Mouse (Mus musculus) G1E (cell line): ENCODE measurements around the gene Gm42906.

Experiments
- CTCF ChIP-seq: IDR thresholded peaks from 2 replicates; pipeline ENCODE4 v1.5.1; 2012; ENCODE audit warnings: low read depth, low read length, inconsistent platforms, mixed read lengths
- GATA1 ChIP-seq: IDR thresholded peaks from 2 replicates; pipeline ENCODE4 v1.6.1; 2012; ENCODE audit warnings: borderline replicate concordance, low read length, inconsistent platforms, mixed read lengths
- GATA2 ChIP-seq: IDR thresholded peaks from 2 replicates; pipeline ENCODE4 v1.6.1; 2012; ENCODE audit warnings: low read depth, low read length, inconsistent platforms, borderline replicate concordance
- POLR2AphosphoS5 ChIP-seq: IDR thresholded peaks from 2 replicates; pipeline ENCODE4 v1.6.1; 2012; ENCODE audit warnings: low read depth, low read length, inconsistent platforms; ENCODE audit not compliant: insufficient replicate concordance
- TAL1 ChIP-seq: conservative IDR thresholded peaks from 2 replicates; pipeline ENCODE4 v1.6.1; 2012; ENCODE audit warnings: low read depth, low read length, inconsistent platforms, mixed read lengths

DNA sequence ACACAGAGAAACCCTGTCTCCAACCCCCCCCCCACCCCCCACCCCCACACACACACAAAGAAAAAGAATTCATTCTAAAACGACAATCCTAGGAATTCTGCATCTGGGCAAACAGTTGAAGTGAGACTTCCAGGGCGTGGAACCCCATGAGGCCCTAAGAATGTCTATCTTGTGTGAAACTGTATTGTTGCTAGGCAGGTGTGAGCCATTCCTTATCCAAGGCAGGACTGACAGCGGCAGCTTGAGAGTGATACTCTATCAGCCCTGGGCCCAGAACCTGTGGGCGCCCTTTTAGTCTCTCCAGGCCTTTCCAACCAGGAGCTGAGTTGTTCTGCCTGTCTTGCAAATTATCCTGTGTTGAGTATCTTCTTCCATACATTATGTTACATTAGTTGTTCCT is 129.6 kb downstream of the Gm42906 start:
- TF ChIP-seq CTCF, result no peak
- TF ChIP-seq TAL1, result no peak
- TF ChIP-seq GATA1, result no peak
- TF ChIP-seq GATA2, result no peak
- TF ChIP-seq POLR2AphosphoS5, result no peak
